29 mouse cellular contexts compared by ENCODE assay signal in the genomic region with DNA sequence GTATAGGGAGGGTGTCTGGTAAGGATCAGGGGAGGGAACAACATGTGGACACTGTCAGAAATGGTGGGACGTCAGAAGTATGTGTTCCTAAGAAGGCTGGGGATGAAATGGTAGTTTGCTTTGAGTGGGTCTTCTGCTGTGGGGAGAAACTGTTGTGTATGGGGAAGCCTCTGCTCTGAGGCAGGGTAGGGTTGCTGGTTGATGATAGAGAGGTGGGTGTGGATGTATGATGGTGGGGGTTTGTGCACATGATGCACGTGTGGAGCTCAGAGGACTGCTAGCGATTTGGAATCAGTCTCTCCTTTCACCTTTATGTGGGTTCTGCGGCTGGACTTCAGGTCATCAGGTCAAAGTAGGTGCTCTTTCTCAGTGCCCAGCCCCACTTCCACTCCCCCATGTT. TPM values are rescaled to one million over a fixed set of nuclear protein-coding genes. Genes with fewer than 3 reads are reported as not detected.
"Had no signal": no experiment of that assay in that cellular context is flagged by ENCODE, and none has a peak within 500 bp of the region (broad histone marks: within the 10 kb centered on the region; RNA-seq: fewer than 3 reads in every experiment).

No protein-coding gene starts in this region.

- H3K9ac ChIP-seq: kidney, embryonic 15.5 days; liver, embryonic 14.5 days; liver, postnatal 0 days; lung, embryonic 14.5 days; midbrain, embryonic 13.5 days had no signal

- H3K4me2 ChIP-seq: kidney, embryonic 15.5 days; lung, embryonic 14.5 days; midbrain, embryonic 13.5 days had no signal

- DNase-seq: kidney, adult 8-10 months; kidney, postnatal 10 days; kidney, postnatal 36 days; layer of hippocampus, postnatal 36 days; liver, postnatal 0 days; lung, embryonic 14.5 days; thymus, adult 18-20 months; thymus, postnatal 36 days had no signal

- H3K9me3 ChIP-seq: kidney, embryonic 15.5 days; midbrain, embryonic 13.5 days had no signal

- H3K27me3 ChIP-seq: kidney, embryonic 15.5 days; midbrain, embryonic 13.5 days had no signal

- ATAC-seq: liver, postnatal 0 days; lung, postnatal 0 days; midbrain, embryonic 13.5 days had no signal

- H3K27ac ChIP-seq: kidney, embryonic 15.5 days; left cerebral cortex, adult 2 months; liver, embryonic 14.5 days; macrophage; midbrain, embryonic 13.5 days had no signal

- H3K4me3 ChIP-seq: kidney, embryonic 15.5 days; left cerebral cortex, adult 2 months; midbrain, embryonic 13.5 days had no signal

RNA-seq across cellular contexts. Expression of a gene that starts 39.9 kb away (rescaled TPM):
- total RNA-seq: layer of hippocampus, adult 8-10 months; layer of hippocampus, postnatal 10 days; layer of hippocampus, postnatal 36 days; left cerebral cortex, adult 2 months; left cerebral cortex, postnatal 10 days; left cerebral cortex, postnatal 36 days; megakaryocyte, adult 5-6 weeks; midbrain, postnatal 0 days had no signal
- polyA plus RNA-seq: kidney, embryonic 15.5 days; limb, embryonic 11.5 days; limb, embryonic 14.5 days; liver, embryonic 14.5 days; liver, postnatal 0 days; lung, embryonic 14.5 days; lung, postnatal 0 days; macrophage; midbrain, embryonic 13.5 days; midbrain, postnatal 0 days; neural tube, embryonic 11.5 days; neural tube, embryonic 14.5 days; small intestine, adult 2 months; spleen, adult 2 months; stomach, embryonic 16.5 days; urinary bladder, adult 2 months had no signal

RNA-seq across cellular contexts. Expression of a gene that starts 56.1 kb away (rescaled TPM):
- total RNA-seq: layer of hippocampus, adult 8-10 months; layer of hippocampus, postnatal 10 days; layer of hippocampus, postnatal 36 days; left cerebral cortex, adult 2 months; left cerebral cortex, postnatal 10 days; left cerebral cortex, postnatal 36 days; megakaryocyte, adult 5-6 weeks; midbrain, postnatal 0 days had no signal
- polyA plus RNA-seq: kidney, embryonic 15.5 days; limb, embryonic 11.5 days; limb, embryonic 14.5 days; liver, embryonic 14.5 days; liver, postnatal 0 days; lung, embryonic 14.5 days; lung, postnatal 0 days; macrophage; midbrain, embryonic 13.5 days; midbrain, postnatal 0 days; neural tube, embryonic 11.5 days; neural tube, embryonic 14.5 days; small intestine, adult 2 months; spleen, adult 2 months; stomach, embryonic 16.5 days; testis, adult 2 months; urinary bladder, adult 2 months had no signal
